Mouse (Mus musculus) testis, adult 2 months (tissue): Measurements from ENCODE around the gene Col20a1.

Experiments used
- CTCF ChIP-seq: fragments of 200-500 bp; IDR thresholded peaks from 2 replicates; pipeline ENCODE4 v1.5.1; 2012; ENCODE audit warnings: low read depth, mild to moderate bottlenecking, inconsistent platforms, low read length, moderate library complexity; ENCODE audit not compliant: control insufficient read depth, insufficient read depth, insufficient replicate concordance
- POLR2A ChIP-seq: fragments of 200-500 bp; IDR thresholded peaks from 2 replicates; pipeline ENCODE4 v1.6.1; 2012; ENCODE audit warnings: low read depth, mild to moderate bottlenecking, inconsistent platforms, low read length, moderate library complexity; ENCODE audit not compliant: control insufficient read depth

DNA sequence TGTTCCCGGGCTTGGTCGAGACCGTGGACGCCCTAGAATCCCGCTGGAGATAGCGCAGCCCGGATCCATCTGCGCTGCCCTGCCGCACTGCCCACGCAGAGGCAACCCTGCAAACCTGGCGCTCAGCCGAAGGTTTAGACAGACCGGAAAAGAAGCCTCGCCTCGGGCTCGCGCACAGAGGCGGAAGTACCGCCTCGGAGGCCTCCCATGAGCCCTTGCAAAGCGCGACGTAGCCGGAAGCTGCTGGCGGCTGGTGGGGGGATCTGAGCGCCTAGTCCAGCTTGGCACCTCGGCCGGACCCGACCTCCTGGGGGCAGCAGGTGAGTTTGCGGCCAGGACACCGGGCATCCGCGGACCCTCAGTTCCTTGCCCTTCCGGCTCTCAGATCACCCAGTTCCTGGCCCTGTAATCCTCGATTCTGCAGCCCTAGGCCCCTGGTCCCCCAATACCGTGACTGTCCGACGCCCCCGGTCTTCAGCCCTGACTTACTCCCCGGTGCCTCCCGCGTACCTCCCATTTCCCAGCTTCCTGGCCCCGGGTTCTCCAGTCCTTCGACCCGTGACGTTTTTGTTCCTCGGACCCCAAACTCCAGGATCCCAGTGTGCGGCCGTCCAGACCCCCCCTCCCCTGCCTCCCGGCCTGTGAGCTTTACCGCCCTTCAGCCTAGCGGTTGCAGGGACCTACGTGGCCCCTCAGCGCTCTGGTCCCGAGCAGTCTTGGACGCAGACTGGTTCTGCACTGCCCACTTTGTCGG lies 19.1 kb upstream of the Col20a1 start, which contains the start of gene Arfgap1:
- peak; percentile 82; the same call in 1 of the 2 replicates for TF ChIP-seq POLR2A
- TF ChIP-seq CTCF, result no peak
